Mouse (Mus musculus): ENCODE measurements around the gene Ciapin1. TPM values are rescaled to one million over a fixed set of nuclear protein-coding genes. Genes with fewer than 3 reads are reported as not detected.

Ciapin1 gene
- polyA plus RNA-seq, 1 experiment: 27.7 TPM

DNA sequence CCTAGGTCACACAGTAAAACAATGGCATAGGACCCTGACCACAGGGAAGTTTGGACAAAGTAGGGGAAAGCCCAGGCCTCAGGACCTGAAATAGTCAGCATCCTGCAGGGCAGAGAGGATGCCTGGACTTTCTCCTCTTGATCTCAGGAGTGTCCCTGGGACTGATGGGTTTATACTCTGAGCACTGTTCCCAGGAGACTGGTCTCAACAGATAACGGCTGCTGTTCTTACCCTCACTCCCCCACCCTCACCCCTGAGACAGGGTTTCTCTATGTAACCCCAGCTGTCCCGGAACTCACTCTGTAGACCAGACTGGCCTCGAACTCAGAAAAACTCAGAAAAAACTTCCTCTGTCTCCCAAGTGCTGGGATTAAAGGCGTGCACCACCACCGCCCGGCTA is 29.8 kb downstream of the Ciapin1 start:
- DNase-seq (ENCODE audit: low spot score): no peak

DNA sequence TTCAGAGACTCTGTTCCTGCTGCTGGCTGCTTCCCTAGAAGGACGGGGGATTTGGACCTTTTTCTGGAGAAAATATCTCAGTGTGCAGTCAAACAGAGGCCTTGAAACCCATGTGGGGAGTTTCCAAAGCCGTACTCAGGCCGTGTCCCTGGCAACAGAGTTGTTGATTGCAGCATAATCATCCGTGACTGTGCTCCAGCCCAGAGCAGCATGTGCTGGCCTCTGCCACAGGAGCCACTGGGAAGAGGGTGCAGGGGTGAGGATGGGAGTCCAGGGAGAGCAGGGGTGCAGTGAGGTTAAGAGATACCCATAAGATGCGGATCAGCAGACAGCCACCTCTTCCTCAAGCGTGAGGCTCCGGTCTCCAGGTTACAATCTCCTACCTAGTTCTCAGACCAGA is 30.7 kb downstream of the Ciapin1 start:
- DNase-seq (ENCODE audit: low spot score): no peak

DNA sequence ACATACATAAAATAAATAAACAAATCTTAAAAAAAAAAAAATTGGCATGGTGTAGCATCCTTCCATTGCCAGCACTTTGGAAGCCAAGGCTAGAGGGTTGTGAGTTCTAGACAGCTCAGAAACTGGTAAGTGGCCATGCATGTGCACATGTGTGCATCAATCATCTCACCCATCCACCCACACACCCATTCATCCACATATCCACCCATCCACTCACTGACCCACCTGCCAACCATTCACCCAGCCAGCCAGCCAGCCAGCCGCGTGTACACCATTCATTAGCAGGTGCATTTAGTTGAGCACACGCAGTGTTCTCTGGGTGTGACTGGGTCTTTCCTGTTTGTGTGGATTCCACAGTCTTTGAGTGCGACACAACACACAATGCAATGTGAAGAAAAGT is 32.3 kb downstream of the Ciapin1 start:
- DNase-seq (ENCODE audit: low spot score): no peak

DNA sequence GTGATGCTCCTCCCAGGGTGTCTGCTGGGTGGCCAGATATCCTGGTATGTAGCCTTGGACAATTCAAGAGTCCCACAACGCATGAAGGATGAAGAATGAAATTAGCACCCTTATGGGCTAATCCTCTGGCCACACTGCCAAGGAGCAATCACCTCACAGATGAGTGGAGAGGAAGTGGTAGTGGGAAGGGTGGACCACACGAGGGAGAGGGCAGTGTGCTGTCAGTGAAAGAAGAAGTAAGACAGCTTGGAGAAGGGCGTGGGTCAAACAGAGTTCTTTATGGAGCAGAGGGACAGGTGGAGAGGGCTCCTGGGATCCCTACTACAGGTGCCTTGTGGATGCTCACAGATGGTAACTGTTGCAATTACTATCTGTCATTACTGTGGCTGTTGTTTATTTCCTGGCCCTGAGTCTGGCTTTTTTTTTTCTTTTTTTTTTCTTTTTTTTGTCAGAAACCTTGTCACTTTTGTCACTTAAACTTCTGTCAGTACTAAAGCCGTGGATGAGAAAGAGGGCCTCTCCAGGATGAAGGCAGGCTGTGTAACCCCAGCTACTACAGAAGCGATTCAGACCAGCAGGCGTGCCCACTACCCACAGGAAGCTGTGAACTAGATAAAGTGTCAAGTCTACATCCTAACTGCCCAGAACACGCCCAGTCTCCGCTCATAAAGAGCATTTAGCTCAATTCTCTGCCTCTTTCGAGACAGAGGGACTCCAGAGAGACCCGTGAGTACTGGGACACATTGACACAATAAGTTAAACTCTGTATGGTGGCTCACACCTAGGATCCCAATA is 33.4 kb downstream of the Ciapin1 start:
- no peak for DNase-seq (ENCODE audit: low spot score)

DNA sequence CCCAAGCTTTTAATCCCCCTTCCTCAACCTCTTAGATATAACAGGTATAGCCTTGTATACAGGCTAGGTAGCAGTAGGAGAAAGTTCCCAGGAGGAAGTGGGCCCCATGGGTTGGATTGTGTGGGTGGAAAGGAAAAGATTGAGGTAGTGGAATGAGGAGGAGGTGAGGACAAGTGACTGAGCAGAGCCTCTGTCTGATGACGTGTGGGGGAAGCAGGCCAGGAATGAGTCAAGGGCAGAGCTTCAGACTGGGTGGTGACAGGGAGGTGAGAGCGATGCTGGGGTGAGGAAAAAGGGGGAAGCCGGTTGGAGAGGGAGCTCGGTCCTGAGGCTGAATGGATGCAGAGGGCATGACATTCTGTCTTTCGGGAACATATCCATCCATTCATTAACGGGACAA is 34.6 kb downstream of the Ciapin1 start:
- DNase-seq (ENCODE audit: low spot score): no peak

DNA sequence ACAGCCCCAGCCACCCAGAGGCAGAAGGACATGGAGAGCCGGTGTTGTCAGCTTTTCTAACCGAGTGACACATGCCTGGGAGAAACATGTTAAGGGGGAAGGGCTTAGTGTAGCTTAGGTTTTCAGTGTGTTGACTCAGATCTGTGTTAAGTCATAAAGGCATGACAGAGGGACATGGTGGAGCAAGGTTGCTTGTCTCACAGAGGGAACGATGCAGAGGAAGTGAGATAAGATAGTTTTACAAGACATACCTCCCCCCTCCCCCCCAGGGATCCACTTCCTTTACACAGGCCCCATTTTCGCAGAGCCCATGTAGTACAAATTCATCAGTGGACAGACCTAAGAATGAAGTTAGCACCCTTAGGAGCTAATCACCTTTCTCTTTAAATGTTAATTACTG is 35.8 kb downstream of the Ciapin1 start:
- no peak for DNase-seq (ENCODE audit: low spot score)

DNA sequence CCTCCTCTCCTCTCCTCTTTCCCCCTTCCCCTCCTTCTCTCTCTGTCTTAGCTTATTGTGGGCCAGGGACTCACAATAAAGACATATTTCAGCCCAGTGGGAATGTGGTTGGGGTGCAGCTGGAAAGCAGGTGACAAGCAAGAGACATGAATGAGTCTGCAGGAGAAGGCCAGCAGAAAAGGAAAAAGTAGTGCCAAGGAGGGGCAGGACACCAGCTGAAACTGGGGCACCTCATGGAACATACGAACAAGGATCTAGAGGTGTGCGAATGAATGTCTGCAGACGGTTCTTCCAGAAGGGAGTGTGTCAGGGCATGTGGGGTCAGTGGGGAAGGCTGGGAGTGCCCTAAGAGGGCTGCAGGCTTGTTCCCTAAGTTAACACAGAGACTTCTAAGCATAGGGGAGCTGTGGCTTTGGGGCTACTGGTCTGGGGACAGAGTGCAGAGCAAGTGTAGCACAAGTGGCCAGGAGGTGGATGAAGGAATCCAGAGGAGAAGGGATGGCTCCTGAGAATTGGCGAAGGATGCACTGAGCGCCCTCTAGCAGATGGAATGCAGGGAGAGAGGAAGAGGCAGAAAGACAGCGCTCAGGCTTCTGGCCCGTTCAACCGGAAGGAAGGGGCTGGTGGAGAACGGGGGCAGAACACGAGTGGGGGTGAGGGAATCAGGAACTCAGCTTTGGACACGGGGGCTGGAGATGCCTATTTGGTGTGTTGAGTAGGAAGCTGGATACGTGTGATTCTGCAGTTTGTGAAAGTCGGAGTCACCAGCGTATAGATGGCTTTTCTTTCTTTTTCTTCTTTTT is 36.7 kb downstream of the Ciapin1 start:
- no peak for DNase-seq (ENCODE audit: low spot score)

DNA sequence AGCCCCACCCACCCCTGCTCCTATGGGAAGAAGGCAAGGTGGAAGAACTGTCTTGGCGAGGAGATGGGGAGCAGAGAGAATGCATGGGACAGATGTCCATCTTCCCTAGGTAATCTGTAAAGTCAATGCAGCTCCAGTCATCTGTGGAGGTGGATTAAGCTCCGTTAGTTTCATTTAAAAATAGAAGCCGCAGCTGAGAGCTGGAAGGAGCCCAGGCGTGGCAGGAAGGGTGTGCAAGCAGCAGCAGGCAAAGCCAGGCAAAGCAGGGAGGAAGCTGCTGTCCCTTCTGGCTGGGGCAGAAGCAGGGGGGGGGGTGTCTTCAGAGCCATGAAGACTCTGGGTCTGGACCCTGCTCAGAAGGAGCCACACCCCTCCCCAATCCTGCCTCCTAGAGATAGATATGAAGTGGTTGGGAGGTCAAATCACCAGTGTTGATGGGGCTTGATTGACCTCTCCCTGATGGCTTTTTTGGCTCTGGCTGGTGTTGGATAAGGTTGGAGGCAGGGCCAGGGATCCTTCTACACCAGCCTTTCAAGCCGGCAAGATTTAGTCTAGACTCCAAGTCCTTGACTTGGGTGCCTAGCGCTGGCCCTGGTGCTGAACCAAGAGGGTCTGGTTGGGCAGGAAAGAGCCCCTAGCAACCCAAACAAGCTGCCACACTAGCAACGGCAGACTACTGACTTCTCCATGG is 37.7 kb downstream of the Ciapin1 start:
- DNase-seq (ENCODE audit: low spot score): no peak

DNA sequence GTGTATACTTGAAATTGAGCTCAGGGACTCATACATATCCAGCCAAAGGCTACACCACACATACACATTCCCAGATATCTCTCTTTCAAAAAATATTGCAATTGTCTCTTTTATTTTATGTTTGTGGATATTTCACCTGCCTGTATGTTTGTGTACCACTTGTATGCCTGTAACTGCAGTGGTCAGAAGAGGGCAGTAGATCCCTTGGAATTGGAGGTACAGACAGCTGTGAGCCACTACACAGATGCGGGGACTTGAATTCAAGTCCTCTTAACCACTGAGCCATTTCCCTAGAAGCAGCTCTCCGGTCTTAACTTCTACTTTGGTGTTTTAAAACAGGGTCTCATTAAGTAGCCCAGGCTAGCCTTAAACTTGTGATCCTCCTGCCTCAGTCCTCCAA is 43.4 kb downstream of the Ciapin1 start:
- DNase-seq (ENCODE audit: low spot score): no peak

DNA sequence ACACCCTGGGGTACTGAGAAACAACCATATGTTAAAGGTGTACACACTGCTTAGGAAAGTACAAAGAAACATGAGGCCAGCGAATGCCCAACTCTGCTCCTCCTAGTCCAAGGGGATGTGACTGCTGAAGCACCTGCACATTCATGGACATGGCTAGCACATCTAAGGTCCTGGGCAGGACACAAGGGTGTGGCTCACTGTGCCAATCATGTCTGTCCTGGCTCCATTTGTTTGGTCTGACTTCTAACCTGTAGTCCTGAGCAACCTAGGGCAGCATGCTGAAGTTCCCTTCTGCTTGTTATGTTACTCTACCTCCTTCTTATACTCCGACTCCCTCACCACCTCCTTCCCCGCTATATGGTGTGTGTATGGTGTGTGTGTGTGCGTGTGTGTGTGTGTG is 43.8 kb downstream of the Ciapin1 start:
- no peak for DNase-seq (ENCODE audit: low spot score)

DNA sequence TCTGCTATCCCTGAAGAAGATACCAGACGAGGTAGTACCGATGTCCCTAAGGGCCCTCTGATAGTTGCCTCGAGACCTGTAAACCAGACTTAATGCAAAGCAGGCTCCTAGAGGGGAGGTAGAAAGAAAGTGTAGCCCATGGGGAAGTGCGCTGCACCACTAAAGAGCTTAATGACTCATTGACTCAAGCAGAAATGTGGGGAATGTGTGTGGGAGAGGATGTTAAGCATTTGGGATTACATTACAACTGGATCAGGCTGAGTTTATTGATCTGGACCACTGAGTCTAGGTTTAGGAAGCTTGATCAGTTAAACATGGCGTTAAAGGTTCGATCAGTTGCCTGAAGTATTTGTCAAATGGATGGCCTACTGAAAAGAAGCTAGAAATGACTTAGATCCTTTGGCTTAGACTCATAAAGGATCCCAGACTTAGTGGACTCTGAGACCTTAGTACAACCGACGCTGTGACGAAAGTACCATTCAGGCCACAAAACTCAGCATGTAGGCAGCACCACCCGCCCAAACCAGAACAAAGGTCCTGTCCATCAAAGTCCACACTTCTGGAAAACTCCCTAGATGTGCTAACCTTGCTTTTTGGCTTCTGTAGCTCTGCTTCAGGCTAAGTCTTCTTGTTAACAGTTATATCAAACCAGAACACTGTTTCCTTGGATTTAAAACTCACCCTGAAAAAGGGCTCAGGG is 48.8 kb downstream of the Ciapin1 start:
- no peak for DNase-seq (ENCODE audit: low spot score)

DNA sequence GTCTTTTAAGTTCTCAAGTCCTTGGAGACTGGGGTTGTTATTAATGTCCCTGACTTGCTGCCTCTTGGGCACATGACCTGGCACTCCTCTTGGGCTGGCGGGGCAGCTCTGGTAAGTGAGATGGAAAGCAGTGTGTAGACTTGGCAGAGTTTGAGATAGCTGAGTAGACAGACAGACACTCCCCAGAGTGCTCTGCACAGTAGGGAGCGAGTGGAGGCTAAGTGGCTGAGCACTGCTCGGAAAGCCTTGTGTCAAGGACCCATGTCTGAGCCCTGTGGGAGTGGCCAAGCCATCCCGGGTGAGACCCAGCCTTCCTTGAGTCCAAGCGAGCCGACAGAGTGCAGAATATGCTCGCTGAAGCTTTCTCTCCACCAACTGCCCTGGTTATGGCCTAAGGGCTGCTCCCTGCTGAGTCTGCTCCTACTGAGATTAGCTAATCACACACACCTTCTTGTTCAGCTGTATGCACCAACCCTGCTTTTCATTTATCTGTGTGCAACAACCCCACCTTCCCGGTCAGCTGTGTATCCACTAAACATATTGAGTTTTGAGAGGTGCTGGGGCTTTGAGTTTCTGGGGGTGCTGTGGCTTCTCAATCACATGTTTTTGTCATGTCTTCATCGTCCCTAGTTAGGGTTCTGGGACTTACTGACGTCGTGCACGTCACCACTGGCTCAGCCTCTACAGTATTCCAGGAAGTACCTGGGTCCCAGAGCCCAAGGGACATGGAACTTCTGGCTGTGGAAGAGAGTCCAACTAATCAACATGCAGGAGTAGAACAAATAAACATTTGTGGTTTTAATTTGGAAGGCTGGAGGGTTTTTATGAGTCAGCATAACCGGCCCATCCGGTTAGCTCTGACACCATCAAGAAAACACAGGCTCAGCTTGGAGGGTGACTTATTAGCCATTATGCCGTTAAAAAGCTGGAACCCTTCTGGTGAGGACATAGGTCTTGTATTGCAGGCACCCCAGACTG is 50.3 kb downstream of the Ciapin1 start:
- no peak for DNase-seq (ENCODE audit: low spot score)

DNA sequence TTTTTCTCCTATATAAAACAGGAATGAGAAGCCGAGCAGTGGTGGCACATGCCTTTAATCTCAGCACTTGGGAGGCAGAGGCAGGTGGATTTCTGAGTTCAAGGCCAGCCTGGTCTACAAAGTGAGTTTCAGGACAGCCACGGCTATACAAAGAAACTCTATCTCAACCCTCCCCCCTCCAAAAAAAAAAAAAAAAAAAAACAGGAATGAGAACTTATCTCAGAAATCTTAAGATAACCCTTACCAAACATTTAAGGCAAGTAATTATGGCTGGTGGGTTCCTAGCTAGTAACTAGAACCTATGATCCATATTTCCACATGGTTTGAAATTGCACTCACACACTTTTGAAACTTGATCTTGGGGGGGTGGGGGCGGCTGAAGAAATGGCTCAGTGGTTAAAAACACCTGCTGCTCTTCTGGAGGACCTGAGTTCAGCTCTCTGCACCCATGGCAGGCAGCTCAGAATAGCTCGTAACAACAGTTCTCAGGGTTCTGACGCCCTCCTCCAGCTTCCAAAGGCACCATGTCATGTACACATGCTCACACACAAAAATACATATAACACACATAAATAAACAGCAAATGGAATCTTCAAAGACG is 52.1 kb downstream of the Ciapin1 start:
- no peak for DNase-seq (ENCODE audit: low spot score)

DNA sequence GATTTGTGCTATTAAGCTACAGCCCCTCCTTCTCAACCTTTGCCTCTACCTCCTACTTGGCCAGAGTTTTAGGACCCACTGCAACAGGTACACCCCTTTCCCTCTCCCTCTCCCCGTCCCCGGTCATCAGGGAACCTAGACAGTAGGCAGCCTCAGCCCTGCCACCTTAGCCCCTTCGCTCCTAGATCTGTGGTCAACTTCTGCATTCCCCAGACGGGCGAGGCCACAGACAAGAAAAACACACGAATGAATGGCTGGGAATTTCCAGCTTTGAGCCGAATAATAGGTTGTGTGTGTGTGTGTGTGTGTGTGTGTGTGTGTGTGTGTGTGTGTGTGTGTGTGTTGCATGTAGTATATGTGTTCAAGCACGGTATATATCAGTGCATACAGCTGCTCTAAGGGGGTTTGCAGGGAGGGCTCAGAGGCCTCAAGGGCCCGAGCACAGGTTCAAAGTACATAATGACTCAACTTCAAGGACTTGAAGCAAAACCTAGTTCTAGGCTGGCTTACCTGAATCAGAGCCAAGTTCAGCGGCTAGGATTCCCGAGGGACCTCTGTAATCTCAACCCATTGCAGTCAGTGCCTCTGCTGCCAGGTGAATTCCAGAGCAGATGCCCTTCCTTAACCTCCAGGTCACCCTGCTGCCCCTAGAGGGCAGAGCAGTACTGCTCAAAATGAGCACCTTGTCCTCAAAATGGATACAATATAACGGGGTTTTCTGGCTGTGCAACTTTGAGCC is 52.7 kb downstream of the Ciapin1 start:
- no peak for DNase-seq (ENCODE audit: low spot score)

DNA sequence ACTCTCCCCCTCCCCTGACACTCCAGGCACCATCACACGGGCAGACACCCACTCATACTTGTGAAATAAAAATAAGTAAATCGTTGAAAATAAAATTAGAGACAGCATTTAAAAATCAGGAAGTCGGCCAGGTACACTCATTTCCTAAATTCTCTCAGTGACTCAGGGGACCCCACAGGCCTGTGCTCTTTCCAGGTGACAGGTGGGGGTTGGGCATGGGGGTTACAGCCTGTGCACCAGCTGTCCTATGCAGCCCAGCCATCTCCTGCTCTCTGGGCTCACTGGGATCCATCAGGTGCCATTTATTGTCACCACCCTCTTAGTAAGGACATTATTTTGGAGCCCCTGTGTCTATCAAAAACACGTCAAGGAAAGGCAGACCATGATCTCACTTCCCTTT is 54.3 kb downstream of the Ciapin1 start:
- no peak for DNase-seq (ENCODE audit: low spot score)

DNA sequence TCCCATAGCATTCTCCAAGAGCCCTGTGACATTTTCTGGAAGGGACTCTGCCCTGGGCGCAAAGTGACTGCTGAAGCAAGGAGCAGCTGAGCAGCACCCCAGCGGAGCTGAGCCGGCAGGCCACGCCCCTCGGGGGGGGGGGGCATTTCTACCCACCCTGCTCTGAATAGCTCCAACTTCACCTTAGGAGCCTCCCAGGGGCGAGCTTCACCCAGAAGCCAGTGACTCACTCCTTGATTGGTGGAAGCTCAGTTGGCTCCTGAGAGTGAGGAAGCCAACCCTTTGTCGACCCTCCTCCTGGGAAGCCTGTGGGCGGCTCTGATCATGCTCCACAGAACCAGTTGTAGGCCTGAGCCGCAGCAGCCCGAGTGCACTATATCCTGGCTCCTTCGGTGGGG is 56.3 kb downstream of the Ciapin1 start:
- DNase-seq (ENCODE audit: low spot score): no peak

DNA sequence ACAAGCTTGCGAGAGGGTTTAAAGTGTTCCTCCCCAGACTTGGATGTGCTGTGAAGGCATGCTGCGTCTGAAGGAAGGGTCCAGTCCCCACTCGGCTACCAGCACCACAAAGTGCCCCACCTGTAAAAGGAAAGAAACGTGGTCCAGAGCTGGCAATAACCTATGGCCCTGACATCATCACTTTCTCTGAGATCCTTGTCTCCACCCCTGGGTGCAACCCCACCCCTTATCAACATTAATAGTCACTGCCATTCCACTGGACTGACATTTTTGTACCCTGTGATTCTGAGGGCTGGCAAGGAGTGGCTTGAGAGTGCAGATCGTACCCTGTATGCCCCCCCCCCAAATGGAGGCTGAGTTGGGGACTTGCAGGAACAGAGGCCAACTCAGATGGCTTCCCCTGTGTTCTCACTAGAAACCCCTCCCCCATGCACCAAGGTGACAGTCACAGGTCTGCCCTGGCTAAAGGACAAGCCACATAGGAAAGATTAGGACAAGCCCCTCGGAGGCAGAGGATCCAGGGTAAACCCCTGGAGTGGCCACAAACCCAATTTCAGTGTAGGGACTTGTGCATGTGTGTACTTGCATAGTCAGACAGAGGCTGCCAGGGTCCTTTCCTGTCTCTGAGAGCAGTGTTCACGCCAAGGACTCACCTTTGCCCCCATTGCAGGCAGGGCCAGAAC is 56.9 kb downstream of the Ciapin1 start:
- no peak for DNase-seq (ENCODE audit: low spot score)

DNA sequence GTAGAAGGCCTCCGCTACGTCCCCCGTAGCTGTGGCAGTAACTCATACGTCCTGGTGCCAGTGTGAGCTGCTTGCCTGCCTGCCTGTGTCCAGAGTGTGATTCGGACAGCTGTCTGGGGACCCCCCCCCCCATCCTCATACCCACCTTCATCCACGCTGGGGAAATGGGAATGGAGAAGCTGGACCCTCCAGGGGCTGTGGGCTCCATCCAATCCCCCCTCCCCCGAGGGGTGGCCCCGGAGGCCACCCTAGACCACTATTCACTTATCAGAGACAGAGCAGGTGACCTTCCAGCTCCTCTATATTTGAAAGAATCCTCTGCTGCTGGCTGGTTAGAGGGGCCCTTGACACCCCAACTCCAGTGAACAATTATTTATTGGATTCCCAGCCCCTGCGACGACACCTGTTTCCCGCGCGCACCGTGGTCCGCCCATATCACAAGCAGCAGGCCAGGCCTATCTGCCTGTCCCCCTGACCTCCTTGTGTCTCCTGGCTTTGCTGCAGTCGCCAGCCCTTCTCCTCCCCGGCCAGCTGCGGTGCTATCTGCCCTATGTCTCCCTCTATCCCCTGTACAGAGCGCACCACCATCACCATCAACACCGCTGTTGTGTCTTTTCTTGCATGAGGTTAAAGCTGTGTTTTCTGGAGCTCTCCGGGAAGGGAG is 57.5 kb downstream of the Ciapin1 start:
- no peak for DNase-seq (ENCODE audit: low spot score)
